Mouse (Mus musculus) liver, embryonic 14.5 days (tissue): ENCODE measurements around the gene Fhdc1. TPM values are rescaled to one million over a fixed set of nuclear protein-coding genes. Genes with fewer than 3 reads are reported as not detected.

ENCODE experiments used
- ATAC-seq: fragments of 200-750 bp; cut with Nextera tagmentation; 2 replicates; pipeline ENCODE4 v1.8.0; 2017; ENCODE audit warnings: moderate number of reproducible peaks, mild to moderate bottlenecking, moderate library complexity; ENCODE audit not compliant: insufficient read depth
- DNase-seq, 3 experiments: peaks; one replicate each; pipeline ENCODE4 v3.0.0-alpha.2; 2012 to 2013; ENCODE audit warnings: low read depth in 3 of 3, low spot score in 3 of 3
- H3K27ac ChIP-seq: fragments of 300-500 bp; sonication (generic); 2 replicates; pipeline ENCODE4 v1.5.1; 2014; ENCODE audit warnings: moderate library complexity, mild to moderate bottlenecking, control low read depth, inconsistent platforms
- H3K27me3 ChIP-seq: fragments of 300-500 bp; sonication (generic); 2 replicates; pipeline ENCODE4 v1.6.1; 2014; ENCODE audit warnings: mild to moderate bottlenecking, low read length, moderate library complexity; ENCODE audit not compliant: control insufficient read depth, insufficient read depth
- H3K36me3 ChIP-seq: fragments of 300-500 bp; sonication (generic); replicated peaks from 2 replicates; pipeline ENCODE4 v1.6.1; 2014; ENCODE audit warnings: low read depth; ENCODE audit not compliant: control insufficient read depth, insufficient read depth
- H3K4me1 ChIP-seq, 2 experiments: fragments of 200-500 bp in 1 of 2; fragments of 300-500 bp in 1 of 2; sonication (generic) in 1 of 2; replicated peaks; 2 replicates each; pipeline ENCODE4 v1.6.1; 2012 to 2014; ENCODE audit warnings: antibody characterized with exemption in 1 of 2, inconsistent platforms in 1 of 2, low read length in 1 of 2; ENCODE audit not compliant: control insufficient read depth in 2 of 2, insufficient read depth in 2 of 2
- H3K4me2 ChIP-seq: fragments of 300-500 bp; sonication (generic); 2 replicates; pipeline ENCODE4 v1.6.1; 2014; ENCODE audit warnings: low read depth, mild to moderate bottlenecking, control low read depth, moderate library complexity
- H3K4me3 ChIP-seq, 2 experiments: fragments of 200-500 bp in 1 of 2; fragments of 300-500 bp in 1 of 2; sonication (generic) in 1 of 2; 2 replicates each; pipeline ENCODE4 v1.5.1; 2012 to 2014; ENCODE audit warnings: low read depth in 2 of 2, low read length in 2 of 2, mild to moderate bottlenecking in 2 of 2, control low read depth in 1 of 2, inconsistent platforms in 1 of 2, moderate library complexity in 1 of 2; ENCODE audit not compliant: insufficient read depth in 1 of 2
- H3K9ac ChIP-seq: fragments of 300-500 bp; sonication (generic); replicated peaks from 2 replicates; pipeline ENCODE4 v1.6.1; 2014; ENCODE audit warnings: mild to moderate bottlenecking, control low read depth, moderate library complexity
- H3K9me3 ChIP-seq: fragments of 300-500 bp; sonication (generic); 2 replicates; pipeline ENCODE4 v1.6.1; 2016; ENCODE audit warnings: low read length, mixed read lengths; ENCODE audit not compliant: control insufficient read depth
- CTCF ChIP-seq: IDR thresholded peaks from 2 replicates; pipeline ENCODE4 v1.5.1; 2016; ENCODE audit warnings: antibody characterized with exemption, low read depth, control low read depth
- EP300 ChIP-seq: IDR thresholded peaks from 2 replicates; pipeline ENCODE4 v1.6.1; 2016; ENCODE audit warnings: antibody characterized with exemption, low read depth
- WGBS: fragments of 180-500 bp; shearing (Covaris S2); extraction: QIAGEN DNeasy Blood & Tissue Kit; methylation state at CpG from one replicate; pipeline ENCODE4 v1.1.7; 2014; ENCODE audit not compliant: insufficient replicate concordance; 5-methylcytosine and 5-hydroxymethylcytosine counted together
- polyA plus RNA-seq, 2 experiments: library from polyadenylated mRNA; depleted of rRNA in 1 of 2; stranded (reverse) in 1 of 2; unstranded in 1 of 2; fragments of >200 nt; fragmentation: Nextera tagmentation in 1 of 2; extraction: Ambion mirVana in 1 of 2; gene quantifications; 2 replicates each; pipeline versions ENCODE4 v1.2.1 to v1.2.3; 2012 to 2014

Fhdc1 gene
- polyA plus RNA-seq, 2 experiments: 15.1 to 29.2 TPM

DNA sequence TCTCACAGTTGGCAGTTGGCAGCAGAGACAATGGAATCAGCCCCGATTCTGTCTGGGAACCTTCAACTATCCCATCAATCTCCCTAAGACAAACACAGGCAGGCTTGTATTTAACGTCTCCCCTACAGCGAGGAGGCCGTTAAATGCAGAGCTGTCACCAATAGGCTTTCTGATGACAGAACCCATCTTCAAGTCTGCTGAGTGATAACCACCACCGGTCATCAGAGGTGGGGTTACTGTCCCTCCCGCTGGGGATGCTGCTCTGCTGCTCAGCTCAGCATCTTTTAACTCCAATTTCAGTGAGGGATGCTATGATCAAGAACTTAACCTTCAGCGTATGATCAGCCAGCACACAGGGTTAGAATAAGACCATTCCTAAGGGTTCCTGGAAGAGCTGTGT, 2.0 kb downstream of the Fhdc1 start:
- Histone ChIP-seq H3K4me3 (peak overlapping the region; percentile 73 to 91), H3K27me3 (peaks cover 18% of the 10 kb centered on the region), H3K4me2 (peak overlapping the region; percentile 87), H3K27ac (peak overlapping the region; percentile 94), H3K36me3 (peaks cover 21% of the 10 kb centered on the region), H3K9me3 (no peaks in the 10 kb centered on the region), H3K9ac (peak overlapping the region; percentile 75), H3K4me1 (peaks cover 44 to 46% of the 10 kb centered on the region in 2 experiments)
- TF ChIP-seq CTCF (no peak), EP300 (no peak)
- ATAC-seq: peak; percentile 57
- WGBS: 7% methylated on average over 7 of the region's 7 CpGs
- DNase-seq: peak in 2 of 3 experiments; percentile 52 to 64

DNA sequence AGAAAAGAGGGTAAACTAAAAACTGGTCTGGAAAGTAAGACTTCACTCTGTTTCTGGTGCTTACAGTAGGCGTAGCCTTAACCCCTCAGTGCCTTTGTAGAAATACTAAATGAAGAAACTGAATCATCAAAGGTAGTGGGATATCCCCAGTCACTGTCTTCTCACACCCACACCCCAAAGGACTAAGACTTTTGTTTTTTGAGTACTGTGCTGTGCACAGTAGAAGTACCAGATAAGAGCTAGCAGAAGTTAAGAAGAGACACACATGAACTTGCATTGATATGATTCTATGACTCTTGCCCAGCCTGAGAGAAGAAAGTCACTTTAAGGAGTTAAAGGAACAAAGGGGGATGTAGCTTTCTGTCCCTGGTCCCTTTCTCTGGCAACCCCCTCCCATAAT, 2.7 kb downstream of the Fhdc1 start:
- ATAC-seq: no peak
- peak overlapping the region; percentile 75 for H3K9ac ChIP-seq
- H3K4me2 ChIP-seq: peak overlapping the region; percentile 87
- H3K27ac ChIP-seq: peak overlapping the region; percentile 94
- peak overlapping the region; percentile 73 to 91 for H3K4me3 ChIP-seq
- WGBS: 52% methylated on average over 1 of the region's 1 CpGs
- no peaks in the 10 kb centered on the region for H3K9me3 ChIP-seq
- DNase-seq: peak in 2 of 3 experiments; percentile 40 to 53
- H3K27me3 ChIP-seq: peaks cover 18% of the 10 kb centered on the region
- H3K36me3 ChIP-seq: peaks cover 27% of the 10 kb centered on the region
- no peak for TF ChIP-seq CTCF
- TF ChIP-seq EP300: peak; percentile 58
- H3K4me1 ChIP-seq: peaks cover 51 to 53% of the 10 kb centered on the region in 2 experiments

DNA sequence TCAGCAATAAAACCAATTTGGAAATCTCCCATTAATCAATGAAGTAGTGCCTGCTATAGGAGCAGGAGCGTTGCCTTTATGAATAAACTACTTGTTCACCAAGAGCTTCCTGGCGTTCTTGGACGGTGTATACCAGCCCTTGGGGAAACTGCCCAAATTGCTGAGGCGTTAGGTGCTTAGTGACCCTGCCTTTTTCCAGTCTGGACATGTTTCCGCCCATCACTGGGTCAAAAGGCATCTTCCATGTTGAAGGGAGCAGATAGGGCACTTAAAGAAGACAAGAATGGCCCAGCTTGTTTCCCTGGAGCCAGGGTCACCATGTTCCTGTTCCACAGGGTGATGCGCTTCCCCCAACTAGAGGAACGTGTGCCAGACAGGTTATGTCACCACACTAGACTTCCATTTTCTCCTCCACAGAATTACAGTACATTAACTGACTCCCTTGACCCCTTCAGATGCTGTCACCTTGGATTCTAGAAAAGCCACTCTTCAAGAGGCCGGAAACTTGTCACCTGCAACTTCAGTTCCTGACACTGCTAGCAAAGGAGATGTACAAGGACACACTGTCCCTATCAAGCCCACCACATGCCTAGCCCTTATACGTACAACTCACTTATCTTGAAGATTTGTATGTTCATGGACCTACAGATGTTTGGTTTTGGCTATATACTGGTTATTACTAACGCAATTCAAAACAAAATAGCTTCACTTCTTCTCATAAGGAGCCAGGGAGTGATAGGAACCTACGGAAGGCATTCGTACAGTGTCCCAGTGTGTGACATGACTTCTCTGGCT, 5.1 kb downstream of the Fhdc1 start:
- peaks cover 10% of the 10 kb centered on the region; the same call in 1 of the 2 replicates for H3K27me3 ChIP-seq
- peak overlapping the region; percentile 23 for H3K27ac ChIP-seq
- H3K9me3 ChIP-seq: peaks cover under 1% of the 10 kb centered on the region
- peak overlapping the region; percentile 38 for H3K9ac ChIP-seq
- no peak for ATAC-seq
- no peak for DNase-seq
- TF ChIP-seq EP300 (peak; percentile 55), CTCF (no peak)
- 75% methylated on average over 12 of the region's 12 CpGs for WGBS
- peaks cover 66 to 68% of the 10 kb centered on the region in 2 experiments for H3K4me1 ChIP-seq
- peak overlapping the region in 1 of 2 experiments; percentile 7; a peak in 2 of 4 replicates for H3K4me3 ChIP-seq
- peak overlapping the region; percentile 87 for H3K4me2 ChIP-seq
- H3K36me3 ChIP-seq: peaks cover 43% of the 10 kb centered on the region

DNA sequence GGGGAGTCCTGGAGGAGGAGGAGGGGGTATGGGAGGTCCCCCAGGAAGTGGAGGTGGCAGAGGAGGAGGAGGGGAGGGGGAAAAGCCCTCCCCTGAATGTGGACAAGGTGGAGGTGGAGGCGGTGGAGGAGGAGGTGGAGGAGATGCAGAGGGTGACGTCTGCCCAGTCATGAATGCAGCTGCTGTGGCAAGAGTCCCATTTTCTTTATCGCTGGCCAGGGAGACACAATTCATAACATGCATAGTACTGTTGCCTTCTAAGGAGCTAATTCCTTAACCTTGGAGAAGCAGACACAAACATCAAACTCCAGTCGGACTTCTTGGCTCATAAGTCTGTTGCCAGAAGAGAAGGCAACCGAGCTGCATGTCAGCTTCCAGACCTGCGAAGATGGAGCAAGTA, 5.8 kb downstream of the Fhdc1 start:
- H3K4me3 ChIP-seq: peak overlapping the region in 1 of 2 experiments; percentile 2; a peak in 1 of 4 replicates
- peak overlapping the region; percentile 87 for H3K4me2 ChIP-seq
- peaks cover 51% of the 10 kb centered on the region for H3K36me3 ChIP-seq
- peaks cover 8% of the 10 kb centered on the region; the same call in 1 of the 2 replicates for H3K27me3 ChIP-seq
- WGBS: 78% methylated on average over 6 of the region's 6 CpGs
- no peak overlapping the region for H3K27ac ChIP-seq
- ATAC-seq (no peak), DNase-seq (no peak)
- H3K9me3 ChIP-seq: peaks cover 3% of the 10 kb centered on the region
- peaks cover 74 to 75% of the 10 kb centered on the region in 2 experiments for H3K4me1 ChIP-seq
- H3K9ac ChIP-seq: no peak overlapping the region
- no peak for TF ChIP-seq EP300
- TF ChIP-seq CTCF: no peak

DNA sequence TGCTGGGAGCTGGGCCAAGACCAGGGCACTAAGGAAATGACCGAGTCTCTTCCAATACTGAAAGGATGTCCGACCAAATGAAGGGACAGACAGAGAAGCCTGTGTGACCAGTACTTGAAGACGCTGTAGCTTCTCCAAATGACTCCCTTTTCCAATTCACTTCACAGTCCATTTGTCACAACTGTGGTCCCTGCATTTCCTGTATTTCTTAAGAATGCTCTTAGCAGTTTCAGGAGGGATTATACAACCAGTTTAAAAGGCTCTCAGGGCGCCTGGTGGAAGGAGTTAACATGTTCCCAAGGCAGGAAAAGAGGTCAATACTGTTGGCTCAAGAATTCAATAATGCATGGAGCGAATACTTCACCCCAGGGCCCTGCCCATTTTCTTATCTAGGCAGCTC, 7.3 kb downstream of the Fhdc1 start:
- no peak for DNase-seq
- peaks cover 3% of the 10 kb centered on the region; the same call in 1 of the 2 replicates for H3K27me3 ChIP-seq
- peaks cover 3% of the 10 kb centered on the region for H3K9me3 ChIP-seq
- H3K4me2 ChIP-seq: peak overlapping the region; percentile 87
- peak overlapping the region; percentile 66 for H3K9ac ChIP-seq
- peaks cover 83 to 88% of the 10 kb centered on the region in 2 experiments for H3K4me1 ChIP-seq
- peaks cover 62% of the 10 kb centered on the region for H3K36me3 ChIP-seq
- ATAC-seq: no peak
- TF ChIP-seq EP300 (no peak), CTCF (no peak)
- 52% methylated on average over 5 of the region's 5 CpGs for WGBS
- peak overlapping the region; percentile 95 for H3K27ac ChIP-seq
- peak overlapping the region; percentile 22 to 38 for H3K4me3 ChIP-seq
